Mouse (Mus musculus): Measurements from ENCODE around the gene Rnpep. TPM values are rescaled to one million over a fixed set of nuclear protein-coding genes. Genes with fewer than 3 reads are reported as not detected.
"Not testable (repeated sequence)": the region's sequence is repeated elsewhere in the genome, so short reads cannot be mapped to it uniquely, and the experiment has no call there.

The Rnpep gene
- polyA plus RNA-seq, 1 experiment from 2014 or later, result 67.4 TPM

GRCm38 (mm10) chr1:135231878-135232277, 52.0 kb downstream of the Rnpep start:
- H3K9ac ChIP-seq (ENCODE audit: low read depth, low read length); H3K4me1 ChIP-seq (replicated peaks; ENCODE audit: control insufficient read depth, insufficient read depth, low read length); H3K27ac ChIP-seq (ENCODE audit: low read depth, low read length); H3K27me3 ChIP-seq (replicated peaks; ENCODE audit: control insufficient read depth, insufficient read depth, low read length); DNase-seq (ENCODE audit: low spot score); H3K36me3 ChIP-seq (ENCODE audit: control insufficient read depth, insufficient read depth, low read length); ATAC-seq (replicated peaks; ENCODE audit: low FRiP score); H3K4me2 ChIP-seq; H3K9me3 ChIP-seq (ENCODE audit: control insufficient read depth, low read length); H3K4me3 ChIP-seq (ENCODE audit: low read depth, low read length): not testable (repeated sequence)
- 70% methylated on average over 20 of the region's 20 CpGs for WGBS

GRCm38 (mm10) chr1:135227339-135227950, 56.4 kb downstream of the Rnpep start:
- H3K4me1 ChIP-seq (replicated peaks; ENCODE audit: control insufficient read depth, insufficient read depth, low read length), result no peaks in the 10 kb centered on the region
- no peaks in the 10 kb centered on the region for H3K27me3 ChIP-seq (replicated peaks; ENCODE audit: control insufficient read depth, insufficient read depth, low read length)
- H3K9ac ChIP-seq (ENCODE audit: low read depth, low read length), result no peak overlapping the region
- H3K4me2 ChIP-seq, result no peak overlapping the region
- H3K9me3 ChIP-seq (ENCODE audit: control insufficient read depth, low read length), result no peaks in the 10 kb centered on the region
- H3K4me3 ChIP-seq (ENCODE audit: low read depth, low read length), result no peak overlapping the region
- WGBS, result 80% methylated on average over 13 of the region's 13 CpGs
- no peaks in the 10 kb centered on the region for H3K36me3 ChIP-seq (ENCODE audit: control insufficient read depth, insufficient read depth, low read length)
- ATAC-seq (replicated peaks; ENCODE audit: low FRiP score) (no peak), DNase-seq (ENCODE audit: low spot score) (no peak)
- H3K27ac ChIP-seq (ENCODE audit: low read depth, low read length), result no peak overlapping the region

- Histone ChIP-seq H3K36me3 (ENCODE audit: control insufficient read depth, insufficient read depth, low read length) (no peaks in the 10 kb centered on the region), H3K27ac (ENCODE audit: low read depth, low read length) (no peak overlapping the region), H3K4me2 (no peak overlapping the region), H3K4me3 (ENCODE audit: low read depth, low read length) (no peak overlapping the region), H3K9ac (ENCODE audit: low read depth, low read length) (no peak overlapping the region), H3K27me3 (replicated peaks; ENCODE audit: control insufficient read depth, insufficient read depth, low read length) (no peaks in the 10 kb centered on the region), H3K4me1 (replicated peaks; ENCODE audit: control insufficient read depth, insufficient read depth, low read length) (no peaks in the 10 kb centered on the region), H3K9me3 (ENCODE audit: control insufficient read depth, low read length) (no peaks in the 10 kb centered on the region)
- WGBS, result 41% methylated on average over 6 of the region's 6 CpGs
- ATAC-seq (replicated peaks; ENCODE audit: low FRiP score) (no peak), DNase-seq (ENCODE audit: low spot score) (no peak)
Measured at GRCm38 (mm10) chr1:135224981-135225604, 58.8 kb downstream of the Rnpep start.

- no peaks in the 10 kb centered on the region for H3K9me3 ChIP-seq (ENCODE audit: control insufficient read depth, low read length)
- ATAC-seq (replicated peaks; ENCODE audit: low FRiP score) (no peak), DNase-seq (ENCODE audit: low spot score) (no peak)
- 53% methylated on average over 3 of the region's 3 CpGs for WGBS
- H3K4me2 ChIP-seq, result no peak overlapping the region
- H3K9ac ChIP-seq (ENCODE audit: low read depth, low read length), result no peak overlapping the region
- no peaks in the 10 kb centered on the region for H3K4me1 ChIP-seq (replicated peaks; ENCODE audit: control insufficient read depth, insufficient read depth, low read length)
- no peaks in the 10 kb centered on the region for H3K36me3 ChIP-seq (ENCODE audit: control insufficient read depth, insufficient read depth, low read length)
- H3K4me3 ChIP-seq (ENCODE audit: low read depth, low read length), result no peak overlapping the region
- no peak overlapping the region for H3K27ac ChIP-seq (ENCODE audit: low read depth, low read length)
- H3K27me3 ChIP-seq (replicated peaks; ENCODE audit: control insufficient read depth, insufficient read depth, low read length), result no peaks in the 10 kb centered on the region
Measured at GRCm38 (mm10) chr1:135224147-135224546, 59.7 kb downstream of the Rnpep start.

DNA sequence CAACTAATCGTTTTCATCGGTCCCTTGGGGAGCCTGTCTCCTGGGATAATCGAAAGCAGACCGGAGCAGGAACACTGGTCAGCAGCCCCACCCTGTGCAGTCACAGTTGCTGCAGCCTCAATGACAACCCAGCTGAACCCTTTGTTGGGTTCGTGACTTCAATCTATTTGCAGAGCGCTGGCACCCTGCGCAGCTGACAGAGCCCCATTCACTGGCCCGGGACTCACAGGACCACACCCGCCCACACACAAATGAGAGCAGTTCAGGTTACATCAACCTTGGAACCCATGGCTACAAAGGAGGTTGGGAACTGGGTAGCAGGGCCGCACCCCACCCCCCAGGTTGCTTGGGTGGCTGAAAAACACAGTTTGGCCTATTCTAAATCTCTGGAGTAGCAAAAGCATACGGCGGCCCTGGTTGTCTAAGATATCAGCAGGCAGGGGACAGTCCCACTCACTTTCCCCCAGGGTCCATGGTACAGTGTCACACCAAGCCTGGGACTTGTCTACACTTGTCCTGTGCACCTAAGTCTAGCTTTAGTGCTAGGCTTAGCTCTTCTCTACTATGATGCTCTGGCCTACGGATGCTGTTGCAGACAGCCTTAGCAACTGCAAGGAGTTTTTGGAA, 66.2 kb downstream of the Rnpep start:
- no peak for DNase-seq (ENCODE audit: low spot score)
- WGBS, result 65% methylated on average over 13 of the region's 13 CpGs
- no peak for ATAC-seq (replicated peaks; ENCODE audit: low FRiP score)

DNA sequence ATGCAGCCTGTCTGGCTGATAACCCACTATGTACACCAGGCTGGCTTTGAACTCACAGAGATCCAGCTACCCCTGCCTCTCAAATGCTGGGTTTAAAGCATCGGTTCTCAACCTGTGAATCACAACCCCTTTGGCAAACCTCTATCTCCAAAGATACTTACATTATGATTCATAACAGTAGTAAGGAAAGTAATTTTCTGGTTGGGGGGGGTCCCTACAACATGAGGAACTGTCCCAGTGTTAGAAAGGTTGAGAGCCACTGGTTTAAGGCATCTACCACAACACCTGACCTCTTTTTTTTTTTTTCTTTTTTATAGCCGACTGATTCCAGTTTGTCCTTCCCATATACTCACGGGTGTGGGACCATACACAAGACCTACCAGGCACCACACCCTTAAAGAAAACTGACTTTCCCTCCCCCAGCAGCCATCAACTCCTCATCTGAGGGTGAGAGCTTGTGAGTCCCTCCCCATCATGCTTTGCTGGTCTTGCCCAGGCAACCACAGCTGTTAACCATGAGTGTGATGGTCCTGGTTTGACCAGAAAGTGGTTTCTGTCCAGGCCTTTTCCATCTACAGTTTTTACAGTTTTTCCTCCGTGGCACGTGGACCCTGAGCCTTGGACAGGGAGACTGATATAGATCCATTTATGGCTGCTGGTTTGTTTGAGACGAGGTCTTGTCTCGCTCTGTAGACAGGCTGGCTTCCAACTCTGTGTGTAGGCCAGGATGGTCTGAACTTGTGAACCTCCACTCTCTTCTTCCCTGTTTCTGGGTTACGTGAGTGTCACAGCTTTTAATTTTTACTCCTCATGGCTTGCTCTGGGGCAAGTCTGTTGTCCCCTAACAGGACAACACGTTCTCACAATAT, 69.9 kb downstream of the Rnpep start:
- H3K9me3 ChIP-seq (ENCODE audit: control insufficient read depth, low read length), result no peaks in the 10 kb centered on the region
- no peaks in the 10 kb centered on the region for H3K4me1 ChIP-seq (replicated peaks; ENCODE audit: control insufficient read depth, insufficient read depth, low read length)
- 79% methylated on average over 9 of the region's 9 CpGs for WGBS
- H3K36me3 ChIP-seq (ENCODE audit: control insufficient read depth, insufficient read depth, low read length), result no peaks in the 10 kb centered on the region
- no peak overlapping the region for H3K9ac ChIP-seq (ENCODE audit: low read depth, low read length)
- no peak for ATAC-seq (replicated peaks; ENCODE audit: low FRiP score)
- H3K4me3 ChIP-seq (ENCODE audit: low read depth, low read length), result no peak overlapping the region
- H3K4me2 ChIP-seq, result no peak overlapping the region
- H3K27me3 ChIP-seq (replicated peaks; ENCODE audit: control insufficient read depth, insufficient read depth, low read length), result no peaks in the 10 kb centered on the region
- no peak for DNase-seq (ENCODE audit: low spot score)
- H3K27ac ChIP-seq (ENCODE audit: low read depth, low read length), result no peak overlapping the region

More for the DNA sequence above, 66.2 kb downstream of the Rnpep start:
- Histone ChIP-seq H3K36me3 (ENCODE audit: control insufficient read depth, insufficient read depth, low read length) (no peaks in the 10 kb centered on the region), H3K4me1 (replicated peaks; ENCODE audit: control insufficient read depth, insufficient read depth, low read length) (no peaks in the 10 kb centered on the region), H3K9ac (ENCODE audit: low read depth, low read length) (no peak overlapping the region), H3K27me3 (replicated peaks; ENCODE audit: control insufficient read depth, insufficient read depth, low read length) (no peaks in the 10 kb centered on the region), H3K4me3 (ENCODE audit: low read depth, low read length) (no peak overlapping the region), H3K27ac (ENCODE audit: low read depth, low read length) (no peak overlapping the region), H3K4me2 (no peak overlapping the region), H3K9me3 (ENCODE audit: control insufficient read depth, low read length) (no peaks in the 10 kb centered on the region)

Other genes starting within 250 kb of the Rnpep start
- gene Lgr6, start 178.8 kb downstream of the Rnpep start, polyA plus RNA-seq (2014; fragmentation: Nextera tagmentation; extraction: Ambion mirVana), result 0.48 and 0.70 TPM in 2 replicates
- 42.1 and 43.0 TPM in 2 replicates for gene Ptpn7, start 151.4 kb downstream of the Rnpep start, polyA plus RNA-seq (2014; fragmentation: Nextera tagmentation; extraction: Ambion mirVana)
- gene Arl8a, start 137.3 kb downstream of the Rnpep start, polyA plus RNA-seq (2014; fragmentation: Nextera tagmentation; extraction: Ambion mirVana), result 25.0 and 28.7 TPM in 2 replicates
- gene Gpr37l1, start 116.4 kb downstream of the Rnpep start, polyA plus RNA-seq (2014; fragmentation: Nextera tagmentation; extraction: Ambion mirVana), result not detected in 2 replicates
- gene Elf3, start 25.5 kb downstream of the Rnpep start, polyA plus RNA-seq (2014; fragmentation: Nextera tagmentation; extraction: Ambion mirVana), result 2.0 and 2.4 TPM in 2 replicates
- gene Timm17a, start 29.7 kb upstream of the Rnpep start, polyA plus RNA-seq (2014; fragmentation: Nextera tagmentation; extraction: Ambion mirVana), result 258 and 269 TPM in 2 replicates
- 0.16 TPM in 2 replicates for gene Lmod1, start 40.7 kb upstream of the Rnpep start, polyA plus RNA-seq (2014; fragmentation: Nextera tagmentation; extraction: Ambion mirVana)
- 9.3 and 10.1 TPM in 2 replicates for gene Shisa4, start 91.2 kb upstream of the Rnpep start, polyA plus RNA-seq (2014; fragmentation: Nextera tagmentation; extraction: Ambion mirVana)
- gene Ipo9, start 146.4 kb upstream of the Rnpep start, polyA plus RNA-seq (2014; fragmentation: Nextera tagmentation; extraction: Ambion mirVana), result 77.0 and 90.8 TPM in 2 replicates

Data from liver, embryonic 11.5 days (tissue).